Mouse (Mus musculus) ES-E14 (cell line): ENCODE data around the gene Olfr1256.

Experiments used
- CHD2 ChIP-seq: IDR thresholded peaks from 2 replicates; pipeline ENCODE4 v1.6.1; 2014; ENCODE audit warnings: mild to moderate bottlenecking, low read depth, low read length, inconsistent platforms
- HCFC1 ChIP-seq: IDR thresholded peaks from 2 replicates; pipeline ENCODE4 v1.6.1; 2012; ENCODE audit warnings: low read length, inconsistent platforms, borderline replicate concordance; ENCODE audit not compliant: insufficient read depth
- MAFK ChIP-seq: IDR thresholded peaks from 2 replicates; pipeline ENCODE4 v1.6.1; 2014; ENCODE audit warnings: mild to moderate bottlenecking, low read depth, low read length, inconsistent platforms; ENCODE audit not compliant: insufficient read depth
- ZC3H11A ChIP-seq: IDR thresholded peaks from 2 replicates; pipeline ENCODE4 v1.6.1; 2012; ENCODE audit warnings: low read depth, mild to moderate bottlenecking, inconsistent platforms, low read length, borderline replicate concordance
- ZNF384 ChIP-seq: IDR thresholded peaks from 2 replicates; pipeline ENCODE4 v1.6.1; 2012; ENCODE audit warnings: low read depth, low read length, inconsistent platforms

DNA sequence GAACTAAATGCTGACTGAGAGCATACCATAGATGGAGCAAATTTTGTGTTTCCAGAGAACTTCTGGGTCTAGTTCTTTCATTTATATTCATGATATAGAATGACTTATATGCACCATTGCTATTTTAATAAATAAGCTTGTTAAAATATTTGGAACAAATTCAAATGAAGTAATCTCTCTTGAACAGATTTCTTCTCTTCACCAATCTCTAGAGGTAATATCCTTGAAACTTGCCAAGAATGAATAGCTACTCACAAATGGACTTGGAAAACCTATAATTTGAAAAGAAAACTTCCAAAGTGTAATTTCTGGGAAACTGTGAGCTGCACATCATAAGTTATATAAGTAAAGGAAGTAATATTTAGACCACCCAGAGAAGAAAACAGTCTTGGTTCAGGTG is 47.8 kb downstream of the Olfr1256 start, which contains the start of gene Olfr1254:
- TF ChIP-seq CHD2, result no peak
- no peak for TF ChIP-seq HCFC1
- TF ChIP-seq ZNF384, result no peak
- TF ChIP-seq ZC3H11A, result no peak
- TF ChIP-seq MAFK, result no peak
